Mouse (Mus musculus): Measurements from ENCODE around the gene Ccl24. TPM values are rescaled to one million over a fixed set of nuclear protein-coding genes. Genes with fewer than 3 reads are reported as not detected.
A peak's percentile ranks its signal among the peaks of the same experiment; 100 is the strongest.

Gene Ccl24
- total RNA-seq, 2 experiments from 2014 or later, result 0.61 to 1.1 TPM

DNA sequence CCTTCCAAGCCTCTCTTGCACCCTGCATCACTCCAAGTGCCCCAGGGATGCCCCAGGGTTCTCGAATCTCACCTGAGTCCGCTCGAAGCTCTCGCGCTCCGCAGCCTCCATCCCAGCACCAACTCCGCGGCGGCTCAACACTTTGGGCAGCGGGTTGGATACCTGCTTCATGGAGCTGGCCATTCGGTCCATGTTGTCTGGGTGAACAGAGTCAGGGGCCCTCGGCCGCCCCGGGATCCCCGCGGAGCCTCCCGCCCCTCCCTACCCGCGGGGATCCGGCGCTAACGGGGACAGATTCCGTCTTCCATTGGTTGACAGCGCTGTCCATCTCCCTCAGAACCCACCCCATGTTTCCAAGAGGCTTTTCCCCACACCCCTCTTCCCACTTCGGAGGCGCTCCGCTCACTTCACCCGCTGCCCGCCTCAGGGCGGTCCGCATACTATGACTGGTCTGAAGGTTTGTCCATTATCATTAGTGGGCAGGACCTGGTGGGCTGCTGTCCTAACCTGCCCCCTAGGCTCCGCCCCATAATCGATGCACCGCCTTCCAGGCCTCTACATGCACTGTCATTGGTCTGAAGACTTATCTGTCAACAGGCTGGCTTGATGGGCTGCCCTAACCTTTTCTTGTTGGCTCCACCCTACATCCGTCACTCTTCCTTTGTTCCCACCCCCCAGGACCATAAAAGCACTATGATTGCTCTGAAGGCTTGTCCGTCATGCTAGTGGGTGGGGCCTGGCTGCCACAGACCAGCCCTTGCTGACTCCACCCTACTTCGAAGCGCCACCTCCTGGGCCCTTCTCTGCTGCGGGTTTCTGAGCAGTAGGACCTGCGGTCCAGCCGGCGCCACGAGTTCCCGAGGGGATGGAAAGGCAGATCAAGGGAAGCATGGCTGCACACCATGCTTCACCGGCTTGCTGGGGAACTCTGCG, 27.7 kb downstream of the Ccl24 start, which contains the start of gene Hip1:
Gene Hip1 (minus strand): TSS at position 256 of the 933 bp plus-strand sequence.
- peak; percentile 100 for DNase-seq

DNA sequence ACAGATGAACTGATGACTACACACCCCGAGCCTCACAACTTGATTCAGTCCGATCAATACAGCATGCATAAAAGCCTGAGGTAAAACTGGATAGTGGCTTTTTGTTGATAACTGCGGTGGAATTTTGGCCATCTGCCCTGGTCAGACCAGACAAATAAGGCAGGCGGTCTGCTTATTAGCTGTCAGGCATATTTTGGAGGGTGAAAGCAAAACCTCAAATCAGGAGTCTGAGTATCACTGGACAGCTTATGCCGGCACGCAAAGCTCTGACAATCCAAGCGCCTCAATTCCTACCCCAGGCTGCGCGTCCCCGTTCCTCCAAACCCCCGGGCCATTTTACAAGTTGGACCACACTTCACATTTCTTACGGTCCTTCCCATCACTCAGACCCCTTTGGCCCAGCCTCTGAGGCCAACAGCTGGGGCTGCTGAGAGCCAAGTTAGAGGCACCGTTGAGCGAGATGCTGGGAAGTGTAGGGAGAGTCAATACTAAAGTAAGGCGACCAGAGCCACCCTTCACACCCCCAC, 28.8 kb downstream of the Ccl24 start:
- DNase-seq, result peak; percentile 41

GRCm38 (mm10) chr5:135537794-135538214, 35.0 kb downstream of the Ccl24 start:
- DNase-seq, result no peak

DNA sequence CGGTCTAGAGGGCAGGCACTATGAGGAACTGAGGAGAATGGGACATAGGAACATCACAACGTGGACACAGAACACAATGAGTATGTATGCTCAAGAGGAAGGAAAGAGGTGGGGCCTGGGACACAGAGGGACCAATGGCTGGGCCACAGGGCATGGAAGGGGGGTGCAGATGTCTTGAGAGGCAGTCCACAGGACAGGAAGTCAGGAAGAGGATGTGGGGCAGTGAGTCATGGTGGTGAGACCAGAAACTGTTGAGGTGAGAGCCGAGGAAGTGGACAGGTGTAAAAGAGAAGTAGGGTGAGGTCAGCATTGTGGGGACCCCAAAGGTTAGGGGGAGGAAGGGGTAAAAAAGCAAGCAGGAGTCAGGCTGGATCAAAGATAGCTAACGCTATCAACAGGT, 35.5 kb downstream of the Ccl24 start:
- peak; percentile 16 for DNase-seq

GRCm38 (mm10) chr5:135535867-135536266, 37.0 kb downstream of the Ccl24 start:
- no peak for DNase-seq

DNA sequence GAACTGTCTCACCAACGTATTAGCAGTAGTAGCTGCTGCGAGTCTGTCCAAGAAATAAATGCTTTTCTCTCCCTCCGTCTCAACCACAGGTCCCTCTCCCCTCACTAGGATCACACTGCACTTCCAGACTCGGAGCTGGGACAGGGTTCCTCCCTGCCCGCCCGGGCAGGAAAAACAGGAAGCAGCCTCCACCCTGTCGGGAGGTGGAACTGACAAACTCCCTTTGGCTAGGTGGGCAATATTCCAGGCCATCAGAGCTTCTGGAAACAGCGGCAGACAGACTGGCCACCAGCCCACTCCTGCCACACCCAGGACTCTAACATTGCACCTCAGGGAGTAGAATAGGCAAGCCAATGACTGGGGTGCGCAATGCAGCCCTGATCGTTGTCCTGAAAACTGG, 39.4 kb downstream of the Ccl24 start:
- DNase-seq, result peak; percentile 71

DNA sequence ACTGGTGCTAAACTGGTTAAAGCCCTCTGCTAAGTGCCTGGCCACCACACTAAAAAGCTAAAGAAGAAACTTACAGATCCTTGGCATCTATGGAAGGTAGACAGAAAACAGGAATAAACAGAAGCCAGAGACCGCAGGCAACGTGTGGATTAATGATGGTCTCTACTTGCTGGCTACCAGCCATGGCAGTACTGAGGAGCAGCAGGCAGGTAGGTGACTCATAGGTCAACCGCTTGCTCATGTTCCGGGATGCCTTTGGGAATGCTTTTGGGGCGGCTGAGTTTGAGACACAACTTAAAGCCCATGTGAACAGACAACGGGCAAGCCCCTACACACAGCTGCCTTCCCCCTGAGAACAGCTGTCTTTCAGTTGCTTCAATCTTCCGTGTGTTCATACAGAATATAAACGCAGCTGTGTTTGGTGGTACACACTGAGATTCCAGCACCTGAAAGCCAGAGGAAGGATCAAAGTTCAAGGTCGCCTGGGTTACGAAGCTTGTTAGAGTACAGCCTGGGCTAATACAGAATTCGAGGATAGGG, 41.5 kb downstream of the Ccl24 start:
- no peak for DNase-seq

DNA sequence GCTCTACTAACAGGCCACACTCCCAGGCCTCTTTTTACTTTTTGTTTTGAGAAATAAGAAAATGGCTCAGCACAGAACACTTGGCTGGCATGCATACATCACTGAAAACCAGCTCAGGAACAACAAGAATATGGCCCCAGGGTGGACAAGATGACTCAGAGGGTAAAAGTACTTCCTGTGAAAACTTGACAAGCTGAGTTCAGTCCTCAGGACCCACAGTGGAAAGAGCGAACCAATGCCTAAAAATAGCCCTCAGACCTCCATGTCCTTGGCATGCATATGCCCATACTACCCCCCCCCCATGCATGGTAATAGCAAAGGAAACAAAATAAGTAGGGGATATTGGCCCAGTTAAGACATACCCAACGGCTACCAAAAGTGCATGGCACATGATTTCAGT, 42.9 kb downstream of the Ccl24 start:
- DNase-seq, result no peak

- DNase-seq, result no peak
These were observed 43.5 kb downstream of the Ccl24 start for GRCm38 (mm10) chr5:135529310-135529709.

- DNase-seq, result no peak
These were observed 44.9 kb downstream of the Ccl24 start for GRCm38 (mm10) chr5:135527986-135528385.

DNA sequence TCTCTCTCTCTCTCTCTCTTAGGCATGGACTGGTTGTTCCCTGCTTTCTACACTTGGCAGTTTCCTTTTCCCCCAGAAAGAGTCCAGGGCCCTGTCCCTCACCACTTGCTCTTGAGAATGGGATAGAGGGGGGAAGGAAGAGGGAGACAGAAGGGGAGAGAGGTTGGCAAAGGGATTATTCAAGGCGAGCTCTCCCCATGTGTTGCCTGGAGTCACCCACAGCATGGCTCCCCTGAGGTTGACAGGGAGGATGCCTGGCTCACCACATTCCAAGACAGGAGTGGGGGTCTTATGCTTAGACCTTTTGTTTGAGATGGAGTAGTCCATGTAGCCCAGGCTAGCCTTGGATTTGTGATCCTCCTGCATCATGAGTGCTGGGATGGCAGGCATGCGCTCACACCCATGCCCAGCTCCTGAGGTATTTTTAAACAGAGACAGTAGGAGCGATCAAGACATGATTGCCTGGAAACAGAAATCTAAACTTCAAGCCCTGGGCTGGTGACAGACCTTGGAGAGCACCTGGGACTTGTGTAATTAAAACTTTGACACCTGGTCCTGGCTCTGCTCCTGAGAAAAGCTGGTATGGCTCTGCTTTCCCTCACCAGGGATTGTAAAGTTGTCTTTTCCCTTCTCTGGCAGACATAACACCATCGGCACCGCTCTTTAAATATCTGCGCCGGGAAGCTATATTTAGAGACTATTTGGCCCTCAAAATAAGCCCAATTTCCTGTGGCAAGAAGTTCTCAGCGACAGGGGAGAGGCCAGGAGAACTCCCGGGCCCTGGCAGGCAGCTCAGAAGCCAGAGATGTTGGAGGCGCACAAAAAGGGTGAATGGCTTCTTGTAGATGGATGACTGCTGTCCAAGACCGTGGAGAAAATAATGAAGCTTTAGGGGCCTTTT, 47.9 kb downstream of the Ccl24 start:
- DNase-seq, result peak; percentile 36

DNA sequence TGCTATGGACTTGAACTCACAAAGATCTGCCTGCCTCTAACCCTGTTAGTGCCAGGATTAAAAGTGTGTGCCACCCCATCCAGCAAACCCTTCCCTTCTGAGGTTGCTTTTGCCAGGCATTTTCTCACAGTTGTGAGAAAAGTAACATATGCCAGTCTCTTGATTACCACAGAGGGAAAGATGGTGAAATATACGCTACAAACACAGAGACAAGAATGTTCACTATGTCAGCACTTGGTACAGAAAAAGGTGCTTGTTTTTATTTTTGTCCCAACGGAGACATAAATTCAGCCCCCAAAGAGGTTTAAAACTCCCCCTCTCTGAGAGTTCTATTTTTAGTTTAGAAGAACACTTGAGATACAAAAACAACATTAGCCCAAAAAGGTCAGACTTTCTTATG, 48.8 kb downstream of the Ccl24 start:
- no peak for DNase-seq

- DNase-seq, result peak; percentile 35
These were observed 50.6 kb downstream of the Ccl24 start for GRCm38 (mm10) chr5:135522111-135522722.

Other genes starting within 250 kb of the Ccl24 start
- gene Fkbp6, start 223.0 kb downstream of the Ccl24 start, total RNA-seq (2021), result not detected
- not detected for gene Trim50, start 219.8 kb downstream of the Ccl24 start, total RNA-seq (2021)
- gene Nsun5, start 203.1 kb downstream of the Ccl24 start, total RNA-seq (2021), result 10 to 100 TPM in 1 of 2 experiments, 1 to 10 TPM in 1; 8.9 to 10.2 TPM
- 1 to 10 TPM; 8.3 to 9.4 TPM for gene Pom121, start 178.5 kb downstream of the Ccl24 start, total RNA-seq (2021)
- gene Hip1, start 27.9 kb downstream of the Ccl24 start, total RNA-seq (2021), result 10 to 100 TPM; 24.6 to 28.7 TPM
- gene Ccl26, start 9.5 kb downstream of the Ccl24 start, total RNA-seq (2021), result not detected
- gene Rhbdd2, start 59.6 kb upstream of the Ccl24 start, total RNA-seq (2021), result 10 to 100 TPM in 1 of 2 experiments, 1 to 10 TPM in 1; 9.9 to 11.8 TPM
- gene Por, start 97.0 kb upstream of the Ccl24 start, total RNA-seq (2021), result 10 to 100 TPM; 23.5 to 39.7 TPM
- 10 to 100 TPM in 1 of 2 experiments, 1 to 10 TPM in 1; 5.6 to 10.5 TPM for gene Tmem120a, start 171.4 kb upstream of the Ccl24 start, total RNA-seq (2021)
- gene Styxl1, start 205.3 kb upstream of the Ccl24 start, total RNA-seq (2021), result not detected
- gene Mdh2, start 205.4 kb upstream of the Ccl24 start, total RNA-seq (2021), result 1,000 to 10,000 TPM; 1,176 to 1,179 TPM
- gene Srrm3, start 233.8 kb upstream of the Ccl24 start, total RNA-seq (2021), result under 1 TPM; 0.08 to 0.21 TPM

Data from gastrocnemius, postnatal 25 days (tissue).